Mouse (Mus musculus) kidney, embryonic 16.5 days (tissue): ENCODE measurements around the gene Gm20388. TPM values are rescaled to one million over a fixed set of nuclear protein-coding genes. Genes with fewer than 3 reads are reported as not detected.

Source experiments
- ATAC-seq: fragments of 200-750 bp; cut with Nextera tagmentation; 2 replicates; pipeline ENCODE4 v1.8.0; 2017; ENCODE audit warnings: moderate TSS enrichment; ENCODE audit not compliant: low FRiP score, low TSS enrichment
- H3K27ac ChIP-seq: fragments of 300-500 bp; sonication (generic); 2 replicates; pipeline ENCODE4 v1.5.1; 2014; ENCODE audit warnings: low read length
- H3K27me3 ChIP-seq: fragments of 300-500 bp; sonication (generic); 2 replicates; pipeline ENCODE4 v1.6.1; 2014; ENCODE audit warnings: low read length, control low read depth, mixed read lengths; ENCODE audit not compliant: insufficient read depth
- H3K36me3 ChIP-seq: fragments of 300-500 bp; sonication (generic); 2 replicates; pipeline ENCODE4 v1.6.1; 2014; ENCODE audit warnings: low read length, control low read depth, mixed read lengths; ENCODE audit not compliant: insufficient read depth
- H3K4me1 ChIP-seq: fragments of 300-500 bp; sonication (generic); 2 replicates; pipeline ENCODE4 v1.6.1; 2014; ENCODE audit warnings: low read length, control low read depth, mixed read lengths; ENCODE audit not compliant: insufficient read depth
- H3K4me2 ChIP-seq: fragments of 300-500 bp; sonication (generic); replicated peaks from 2 replicates; pipeline ENCODE4 v1.6.1; 2014; ENCODE audit warnings: low read depth, low read length
- H3K4me3 ChIP-seq: fragments of 300-500 bp; sonication (generic); 2 replicates; pipeline ENCODE4 v1.5.1; 2014; ENCODE audit warnings: mild to moderate bottlenecking, low read length
- H3K9ac ChIP-seq: fragments of 300-500 bp; sonication (generic); replicated peaks from 2 replicates; pipeline ENCODE4 v1.6.1; 2014; ENCODE audit warnings: low read length
- H3K9me3 ChIP-seq: fragments of 300-500 bp; sonication (generic); 2 replicates; pipeline ENCODE4 v1.6.1; 2016; ENCODE audit warnings: low read length, control low read depth
- WGBS: fragments of 180-500 bp; shearing (Covaris S2); extraction: QIAGEN DNeasy Blood & Tissue Kit; methylation state at CpG from one replicate; pipeline ENCODE4 v1.1.7; 2014; 5-methylcytosine and 5-hydroxymethylcytosine counted together
- polyA plus RNA-seq: library from polyadenylated mRNA; unstranded; fragments of >200 nt; fragmentation: Nextera tagmentation; extraction: Ambion mirVana; gene quantifications from 2 replicates; pipeline ENCODE4 v1.2.1, GENCODE M21; 2015

Gene Gm20388
- polyA plus RNA-seq, 1 experiment from 2014 or later, result 7.7 TPM

GRCm38 (mm10) chr8:121669208-121669607 is 1758.6 kb downstream of the Gm20388 start:
- H3K36me3 ChIP-seq, result no peaks in the 10 kb centered on the region
- 23% methylated on average over 8 of the region's 8 CpGs for WGBS
- peak; percentile 20; the same call in 1 of the 2 replicates for ATAC-seq
- no peak overlapping the region for H3K4me2 ChIP-seq
- no peaks in the 10 kb centered on the region for H3K9me3 ChIP-seq
- peak overlapping the region; percentile 41; the same call in 1 of the 2 replicates for H3K27ac ChIP-seq
- H3K27me3 ChIP-seq, result no peaks in the 10 kb centered on the region
- peak overlapping the region; percentile 29; the same call in 1 of the 2 replicates for H3K9ac ChIP-seq
- peaks cover 24% of the 10 kb centered on the region for H3K4me1 ChIP-seq
- no peak overlapping the region for H3K4me3 ChIP-seq

- Histone ChIP-seq H3K27ac (no peak overlapping the region), H3K27me3 (no peaks in the 10 kb centered on the region), H3K9ac (no peak overlapping the region), H3K4me1 (peaks cover 10% of the 10 kb centered on the region), H3K4me3 (no peak overlapping the region), H3K9me3 (no peaks in the 10 kb centered on the region), H3K36me3 (no peaks in the 10 kb centered on the region), H3K4me2 (no peak overlapping the region)
- no peak for ATAC-seq
- 60% methylated on average over 4 of the region's 4 CpGs for WGBS
Observed at GRCm38 (mm10) chr8:121673153-121673552, 1762.5 kb downstream of the Gm20388 start.

- Histone ChIP-seq H3K27me3 (no peaks in the 10 kb centered on the region), H3K4me3 (no peak overlapping the region), H3K4me1 (peaks cover 9% of the 10 kb centered on the region), H3K36me3 (no peaks in the 10 kb centered on the region), H3K9ac (no peak overlapping the region), H3K4me2 (no peak overlapping the region), H3K9me3 (no peaks in the 10 kb centered on the region), H3K27ac (no peak overlapping the region)
- 74% methylated on average over 5 of the region's 5 CpGs for WGBS
- ATAC-seq, result peak; percentile 39; the same call in 1 of the 2 replicates
Observed at GRCm38 (mm10) chr8:121673917-121674316, 1763.3 kb downstream of the Gm20388 start.

- 58% methylated on average over 5 of the region's 5 CpGs for WGBS
- no peak overlapping the region for H3K4me3 ChIP-seq
- H3K27me3 ChIP-seq, result no peaks in the 10 kb centered on the region
- no peaks in the 10 kb centered on the region for H3K36me3 ChIP-seq
- ATAC-seq, result no peak
- no peaks in the 10 kb centered on the region for H3K9me3 ChIP-seq
- no peak overlapping the region for H3K4me2 ChIP-seq
- no peak overlapping the region for H3K27ac ChIP-seq
- no peak overlapping the region for H3K9ac ChIP-seq
- peaks cover 5% of the 10 kb centered on the region; the same call in 1 of the 2 replicates for H3K4me1 ChIP-seq
Observed at GRCm38 (mm10) chr8:121674524-121674923, 1763.9 kb downstream of the Gm20388 start.

- Histone ChIP-seq H3K4me3 (no peak overlapping the region), H3K4me1 (peaks cover 5% of the 10 kb centered on the region; the same call in 1 of the 2 replicates), H3K36me3 (no peaks in the 10 kb centered on the region), H3K27me3 (no peaks in the 10 kb centered on the region), H3K9me3 (no peaks in the 10 kb centered on the region), H3K4me2 (no peak overlapping the region), H3K27ac (no peak overlapping the region), H3K9ac (no peak overlapping the region)
- WGBS, result 57% methylated on average over 3 of the region's 3 CpGs
- ATAC-seq, result no peak
Observed at GRCm38 (mm10) chr8:121675161-121675560, 1764.5 kb downstream of the Gm20388 start.

- no peak for ATAC-seq
- no peaks in the 10 kb centered on the region for H3K9me3 ChIP-seq
- H3K36me3 ChIP-seq, result no peaks in the 10 kb centered on the region
- 42% methylated on average over 20 of the region's 20 CpGs for WGBS
- no peak overlapping the region for H3K4me3 ChIP-seq
- H3K4me1 ChIP-seq, result peaks cover 5% of the 10 kb centered on the region; the same call in 1 of the 2 replicates
- H3K9ac ChIP-seq, result no peak overlapping the region; the same call in 1 of the 2 replicates
- no peak overlapping the region for H3K27ac ChIP-seq
- no peak overlapping the region; the same call in 1 of the 2 replicates for H3K4me2 ChIP-seq
- H3K27me3 ChIP-seq, result no peaks in the 10 kb centered on the region
Observed at GRCm38 (mm10) chr8:121675701-121676100, 1765.1 kb downstream of the Gm20388 start.

- H3K27me3 ChIP-seq, result no peaks in the 10 kb centered on the region
- H3K36me3 ChIP-seq, result no peaks in the 10 kb centered on the region
- H3K4me2 ChIP-seq, result no peak overlapping the region
- H3K27ac ChIP-seq, result no peak overlapping the region
- no peak overlapping the region for H3K9ac ChIP-seq
- H3K9me3 ChIP-seq, result no peaks in the 10 kb centered on the region
- H3K4me3 ChIP-seq, result no peak overlapping the region
- no peak for ATAC-seq
- 66% methylated on average over 5 of the region's 5 CpGs for WGBS
- H3K4me1 ChIP-seq, result peaks cover 5% of the 10 kb centered on the region; the same call in 1 of the 2 replicates
Observed at GRCm38 (mm10) chr8:121678696-121679095, 1768.1 kb downstream of the Gm20388 start.

- 90% methylated on average over 4 of the region's 4 CpGs for WGBS
- Histone ChIP-seq H3K4me3 (no peak overlapping the region), H3K36me3 (no peaks in the 10 kb centered on the region), H3K27ac (no peak overlapping the region), H3K4me2 (no peak overlapping the region), H3K4me1 (no peaks in the 10 kb centered on the region; the same call in 1 of the 2 replicates), H3K9ac (no peak overlapping the region), H3K9me3 (no peaks in the 10 kb centered on the region), H3K27me3 (no peaks in the 10 kb centered on the region)
- ATAC-seq, result no peak
Observed at GRCm38 (mm10) chr8:121680896-121681295, 1770.3 kb downstream of the Gm20388 start.

- H3K36me3 ChIP-seq, result no peaks in the 10 kb centered on the region
- no peak overlapping the region for H3K27ac ChIP-seq
- no peaks in the 10 kb centered on the region for H3K27me3 ChIP-seq
- no peaks in the 10 kb centered on the region for H3K9me3 ChIP-seq
- no peak for ATAC-seq
- WGBS, result 66% methylated on average over 10 of the region's 10 CpGs
- H3K4me3 ChIP-seq, result no peak overlapping the region
- no peaks in the 10 kb centered on the region for H3K4me1 ChIP-seq
- H3K9ac ChIP-seq, result no peak overlapping the region
- H3K4me2 ChIP-seq, result no peak overlapping the region
Observed at GRCm38 (mm10) chr8:121681457-121681856, 1770.8 kb downstream of the Gm20388 start.

GRCm38 (mm10) chr8:121683083-121683832 is 1772.6 kb downstream of the Gm20388 start:
- Histone ChIP-seq H3K4me3 (no peak overlapping the region), H3K27me3 (no peaks in the 10 kb centered on the region), H3K9me3 (no peaks in the 10 kb centered on the region), H3K36me3 (no peaks in the 10 kb centered on the region), H3K27ac (no peak overlapping the region), H3K4me1 (peaks cover 4% of the 10 kb centered on the region; the same call in 1 of the 2 replicates), H3K4me2 (no peak overlapping the region), H3K9ac (no peak overlapping the region)
- WGBS, result 62% methylated on average over 10 of the region's 10 CpGs
- no peak for ATAC-seq
